31 mouse cellular contexts compared by ENCODE assay signal in genomic region chr4:118092784-118093457, GRCm38 (mm10).
"Had no signal": no experiment of that assay in that cellular context is flagged by ENCODE, and none has a peak within 500 bp of the region (broad histone marks: within the 10 kb centered on the region; RNA-seq: fewer than 3 reads in every experiment).

No protein-coding gene starts in this region.

- H3K27ac ChIP-seq: limb, embryonic 10.5 days; limb, embryonic 12.5 days; limb, embryonic 13.5 days; limb, embryonic 15.5 days; liver, embryonic 12.5 days; liver, embryonic 13.5 days; liver, embryonic 14.5 days; liver, embryonic 15.5 days; lung, embryonic 15.5 days; macrophage; midbrain, embryonic 10.5 days; midbrain, embryonic 12.5 days; midbrain, embryonic 13.5 days; midbrain, embryonic 15.5 days had no signal

- H3K4me2 ChIP-seq: limb, embryonic 12.5 days; limb, embryonic 13.5 days; limb, embryonic 15.5 days; liver, embryonic 11.5 days; liver, embryonic 12.5 days; liver, embryonic 13.5 days; liver, embryonic 15.5 days; lung, embryonic 14.5 days; lung, embryonic 15.5 days; midbrain, embryonic 11.5 days; midbrain, embryonic 12.5 days; midbrain, embryonic 13.5 days; midbrain, embryonic 15.5 days had no signal

- H3K9me3 ChIP-seq: limb, embryonic 10.5 days; limb, embryonic 12.5 days; limb, embryonic 13.5 days; limb, embryonic 15.5 days; liver, embryonic 12.5 days; liver, embryonic 13.5 days; liver, embryonic 15.5 days; lung, embryonic 15.5 days; megakaryocyte, embryonic 14.5 days; midbrain, embryonic 10.5 days; midbrain, embryonic 12.5 days; midbrain, embryonic 13.5 days; midbrain, embryonic 15.5 days had no signal

- H3K36me3 ChIP-seq: limb, embryonic 12.5 days; limb, embryonic 15.5 days; liver, embryonic 12.5 days; liver, embryonic 13.5 days; lung, embryonic 15.5 days; midbrain, embryonic 13.5 days; midbrain, embryonic 15.5 days had no signal

- DNase-seq: left cerebral cortex, postnatal 4 days; liver; liver, embryonic 13.5 days; liver, postnatal 0 days; lung, adult 18-20 months; lung, adult 2 months; lung, embryonic 14.5 days; lung, postnatal 10 days; lung, postnatal 14 days; lung, postnatal 36 days; lung, postnatal 4 days; midbrain, embryonic 14.5 days had no signal

- ATAC-seq: liver, embryonic 12.5 days; liver, postnatal 0 days; lung, postnatal 0 days; midbrain, embryonic 13.5 days; midbrain, embryonic 15.5 days; midbrain, embryonic 16.5 days had no signal

- H3K4me3 ChIP-seq: limb, embryonic 10.5 days; limb, embryonic 12.5 days; limb, embryonic 13.5 days; limb, embryonic 15.5 days; liver, embryonic 12.5 days; liver, embryonic 13.5 days; liver, embryonic 15.5 days; lung, embryonic 15.5 days; megakaryocyte, embryonic 14.5 days; midbrain, embryonic 10.5 days; midbrain, embryonic 12.5 days; midbrain, embryonic 13.5 days; midbrain, embryonic 15.5 days; myocyte had no signal

- H3K27me3 ChIP-seq: limb, embryonic 12.5 days; limb, embryonic 13.5 days; limb, embryonic 15.5 days; liver, embryonic 12.5 days; liver, embryonic 13.5 days; liver, embryonic 15.5 days; lung, embryonic 15.5 days; megakaryocyte, embryonic 14.5 days; midbrain, embryonic 12.5 days; midbrain, embryonic 13.5 days; midbrain, embryonic 15.5 days had no signal

- H3K9ac ChIP-seq: limb, embryonic 12.5 days; limb, embryonic 13.5 days; limb, embryonic 15.5 days; liver, embryonic 12.5 days; liver, embryonic 13.5 days; liver, embryonic 14.5 days; liver, embryonic 15.5 days; liver, postnatal 0 days; lung, embryonic 14.5 days; lung, embryonic 15.5 days; midbrain, embryonic 12.5 days; midbrain, embryonic 13.5 days; midbrain, embryonic 15.5 days had no signal

- H3K4me1 ChIP-seq: limb, embryonic 10.5 days; limb, embryonic 13.5 days; lung, embryonic 15.5 days; midbrain, embryonic 10.5 days; midbrain, embryonic 12.5 days; midbrain, embryonic 15.5 days had no signal
